Mouse (Mus musculus) hindbrain, embryonic 13.5 days (tissue): ENCODE data around the gene Mmp25. TPM values are rescaled to one million over a fixed set of nuclear protein-coding genes. Genes with fewer than 3 reads are reported as not detected.

Experiments used
- ATAC-seq: fragments of 200-750 bp; cut with Nextera tagmentation; 2 replicates; pipeline ENCODE4 v1.8.0; 2017; ENCODE audit warnings: moderate TSS enrichment; ENCODE audit not compliant: low FRiP score
- H3K27ac ChIP-seq: fragments of 300-500 bp; sonication (generic); 2 replicates; pipeline ENCODE4 v1.5.1; 2015; ENCODE audit warnings: inconsistent platforms, mild to moderate bottlenecking, moderate library complexity
- H3K27me3 ChIP-seq: fragments of 300-500 bp; sonication (generic); 2 replicates; pipeline ENCODE4 v1.6.1; 2015; ENCODE audit warnings: mild to moderate bottlenecking, inconsistent platforms
- H3K36me3 ChIP-seq: fragments of 300-500 bp; sonication (generic); 2 replicates; pipeline ENCODE4 v1.6.1; 2015; ENCODE audit warnings: mild to moderate bottlenecking, inconsistent platforms
- H3K4me1 ChIP-seq: fragments of 300-500 bp; sonication (generic); replicated peaks from 2 replicates; pipeline ENCODE4 v1.6.1; 2015; ENCODE audit warnings: inconsistent platforms
- H3K4me2 ChIP-seq: fragments of 300-500 bp; sonication (generic); 2 replicates; pipeline ENCODE4 v1.6.1; 2015; ENCODE audit warnings: inconsistent platforms, mild to moderate bottlenecking, moderate library complexity
- H3K4me3 ChIP-seq: fragments of 300-500 bp; sonication (generic); 2 replicates; pipeline ENCODE4 v1.5.1; 2015; ENCODE audit warnings: mild to moderate bottlenecking, inconsistent platforms
- H3K9ac ChIP-seq: fragments of 300-500 bp; sonication (generic); 2 replicates; pipeline ENCODE4 v1.6.1; 2015; ENCODE audit warnings: mild to moderate bottlenecking, inconsistent platforms
- H3K9me3 ChIP-seq: fragments of 300-500 bp; sonication (generic); 2 replicates; pipeline ENCODE4 v1.6.1; 2016; ENCODE audit warnings: inconsistent platforms
- WGBS: fragments of 180-500 bp; shearing (Covaris S2); methylation state at CpG from one replicate; pipeline ENCODE4 v1.1.7; 2015; 5-methylcytosine and 5-hydroxymethylcytosine counted together
- polyA plus RNA-seq: library from polyadenylated mRNA; unstranded; fragments of >200 nt; fragmentation: Nextera tagmentation; extraction: Ambion mirVana; gene quantifications from 2 replicates; pipeline ENCODE4 v1.2.1, GENCODE M21; 2015

Mmp25 gene
- polyA plus RNA-seq: 1.2 and 1.7 TPM in 2 replicates

DNA sequence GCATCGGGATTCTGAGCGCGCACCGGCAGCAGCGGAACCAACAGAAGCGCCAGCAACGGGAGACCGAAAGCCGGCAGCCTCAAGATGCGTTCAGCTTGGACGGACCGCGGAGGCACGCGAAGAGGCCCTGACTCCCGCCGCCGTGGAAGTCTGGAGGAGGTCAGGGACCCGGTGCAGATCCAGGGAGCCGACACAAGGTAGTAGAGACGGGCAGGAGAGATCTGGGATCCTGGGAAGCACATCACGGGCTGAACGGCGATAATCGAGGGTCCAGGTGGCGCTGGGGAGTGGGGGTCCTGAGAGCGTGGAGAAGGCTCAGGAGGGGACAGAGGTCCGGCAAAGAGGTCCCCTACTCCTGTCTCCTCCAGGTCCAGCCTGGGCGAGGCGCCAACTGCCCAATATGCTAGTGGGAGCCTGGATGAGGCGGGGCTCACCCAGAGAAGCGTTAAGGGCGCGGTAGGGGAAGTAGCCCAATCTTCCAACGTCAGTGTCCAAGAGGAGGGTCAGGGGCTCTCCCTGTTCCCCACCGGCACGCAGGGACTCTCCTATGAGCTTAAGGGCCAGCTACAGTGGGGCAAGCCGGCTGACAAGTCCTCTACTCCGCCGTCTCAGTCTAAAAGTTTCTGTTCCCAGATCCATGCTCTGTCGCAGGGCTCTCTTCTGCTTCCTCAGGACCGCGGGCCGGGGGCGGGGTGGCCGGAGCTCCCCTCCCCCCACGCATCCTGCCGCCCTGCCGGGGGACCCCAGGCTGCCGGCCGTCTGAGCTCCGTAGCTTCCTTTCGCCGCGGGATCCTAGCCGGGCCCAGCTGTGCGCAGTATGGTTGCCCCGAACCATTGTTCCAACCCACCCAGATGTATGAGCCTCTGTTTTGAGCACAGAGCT is at the start of gene Mmp25:
Gene Mmp25 (minus strand): TSS at position 665 of the 883 bp plus-strand sequence.
- H3K4me2 ChIP-seq: peak within 1 kb of the TSS; percentile 67
- no peak within 1 kb of the TSS for H3K27ac ChIP-seq
- ATAC-seq: 0 out of 2 replicates have a peak, but pooled peaks have one; percentile 46
- H3K9me3 ChIP-seq: no peaks in the 10 kb centered on the region
- under 1% methylated on average over 52 of the region's 58 CpGs for WGBS
- H3K27me3 ChIP-seq: peaks cover 56% of the 10 kb centered on the region
- no peaks in the 10 kb centered on the region for H3K36me3 ChIP-seq
- H3K9ac ChIP-seq: peak within 1 kb of the TSS; percentile 64
- H3K4me1 ChIP-seq: peaks cover 11% of the 10 kb centered on the region
- H3K4me3 ChIP-seq: peak within 1 kb of the TSS; percentile 42

GRCm38 (mm10) chr17:23694491-23694890 is 49.4 kb upstream of the Mmp25 start:
- peaks cover 7% of the 10 kb centered on the region for H3K4me1 ChIP-seq
- no peaks in the 10 kb centered on the region for H3K9me3 ChIP-seq
- no peak for ATAC-seq
- no peaks in the 10 kb centered on the region for H3K36me3 ChIP-seq
- no peak overlapping the region for H3K9ac ChIP-seq
- no peak overlapping the region for H3K27ac ChIP-seq
- H3K4me2 ChIP-seq: no peak overlapping the region
- no peak overlapping the region for H3K4me3 ChIP-seq
- peaks cover 39% of the 10 kb centered on the region for H3K27me3 ChIP-seq
- WGBS: 68% methylated on average over 1 of the region's 1 CpGs

GRCm38 (mm10) chr17:23683856-23684672 is 39.0 kb upstream of the Mmp25 start, which contains the start of gene Cldn9:
Gene Cldn9 (minus strand): TSS chr17:23684026.
- H3K4me2 ChIP-seq: 0 out of 2 replicates have a peak within 1 kb of the TSS, but pooled peaks have one; percentile 25
- H3K4me1 ChIP-seq: peaks cover 24% of the 10 kb centered on the region
- peak; percentile 51; the same call in 1 of the 2 replicates for ATAC-seq

GRCm38 (mm10) chr17:23683226-23683625 is 38.1 kb upstream of the Mmp25 start:
- no peak overlapping the region for H3K27ac ChIP-seq
- H3K4me1 ChIP-seq: peaks cover 24% of the 10 kb centered on the region
- peak overlapping the region; percentile 15; the same call in 1 of the 2 replicates for H3K9ac ChIP-seq
- no peaks in the 10 kb centered on the region for H3K9me3 ChIP-seq
- peaks cover 68% of the 10 kb centered on the region for H3K27me3 ChIP-seq
- 24% methylated on average over 15 of the region's 15 CpGs for WGBS
- no peaks in the 10 kb centered on the region for H3K36me3 ChIP-seq
- H3K4me2 ChIP-seq: 0 out of 2 replicates have a peak overlapping the region, but pooled peaks have one; percentile 25
- no peak overlapping the region; the same call in 1 of the 2 replicates for H3K4me3 ChIP-seq
- no peak for ATAC-seq

More at GRCm38 (mm10) chr17:23683856-23684672, 39.0 kb upstream of the Mmp25 start, which contains the start of gene Cldn9:
- no peaks in the 10 kb centered on the region for H3K36me3 ChIP-seq
- peak within 1 kb of the TSS; percentile 15; the same call in 1 of the 2 replicates for H3K9ac ChIP-seq
- 14% methylated on average over 15 of the region's 15 CpGs for WGBS
- H3K27me3 ChIP-seq: peaks cover 59% of the 10 kb centered on the region
- no peak within 1 kb of the TSS; the same call in 1 of the 2 replicates for H3K4me3 ChIP-seq
- no peaks in the 10 kb centered on the region for H3K9me3 ChIP-seq
- H3K27ac ChIP-seq: no peak within 1 kb of the TSS

- Histone ChIP-seq H3K4me1 (peaks cover 25% of the 10 kb centered on the region), H3K4me3 (no peak overlapping the region), H3K9me3 (no peaks in the 10 kb centered on the region), H3K36me3 (no peaks in the 10 kb centered on the region), H3K27ac (no peak overlapping the region), H3K9ac (no peak overlapping the region), H3K27me3 (peaks cover 75% of the 10 kb centered on the region), H3K4me2 (no peak overlapping the region)
- ATAC-seq: no peak
- 73% methylated on average over 3 of the region's 3 CpGs for WGBS
These were observed 37.5 kb upstream of the Mmp25 start for GRCm38 (mm10) chr17:23682530-23682929.

- WGBS: 71% methylated on average over 4 of the region's 4 CpGs
- H3K4me2 ChIP-seq: no peak overlapping the region
- H3K4me1 ChIP-seq: peaks cover 30% of the 10 kb centered on the region
- H3K9ac ChIP-seq: 0 out of 2 replicates have a peak overlapping the region, but pooled peaks have one; percentile 13
- no peak overlapping the region for H3K27ac ChIP-seq
- no peak overlapping the region for H3K4me3 ChIP-seq
- no peaks in the 10 kb centered on the region for H3K9me3 ChIP-seq
- ATAC-seq: no peak
- H3K27me3 ChIP-seq: peaks cover 78% of the 10 kb centered on the region
- no peaks in the 10 kb centered on the region for H3K36me3 ChIP-seq
These were observed 37.0 kb upstream of the Mmp25 start for GRCm38 (mm10) chr17:23682092-23682491.

GRCm38 (mm10) chr17:23681086-23681485 is 36.0 kb upstream of the Mmp25 start:
- peaks cover 88% of the 10 kb centered on the region for H3K27me3 ChIP-seq
- WGBS: 77% methylated on average over 10 of the region's 10 CpGs
- no peak overlapping the region for H3K9ac ChIP-seq
- no peaks in the 10 kb centered on the region for H3K36me3 ChIP-seq
- peaks cover 40% of the 10 kb centered on the region for H3K4me1 ChIP-seq
- H3K4me3 ChIP-seq: no peak overlapping the region
- no peaks in the 10 kb centered on the region for H3K9me3 ChIP-seq
- no peak for ATAC-seq
- H3K27ac ChIP-seq: no peak overlapping the region
- H3K4me2 ChIP-seq: no peak overlapping the region

DNA sequence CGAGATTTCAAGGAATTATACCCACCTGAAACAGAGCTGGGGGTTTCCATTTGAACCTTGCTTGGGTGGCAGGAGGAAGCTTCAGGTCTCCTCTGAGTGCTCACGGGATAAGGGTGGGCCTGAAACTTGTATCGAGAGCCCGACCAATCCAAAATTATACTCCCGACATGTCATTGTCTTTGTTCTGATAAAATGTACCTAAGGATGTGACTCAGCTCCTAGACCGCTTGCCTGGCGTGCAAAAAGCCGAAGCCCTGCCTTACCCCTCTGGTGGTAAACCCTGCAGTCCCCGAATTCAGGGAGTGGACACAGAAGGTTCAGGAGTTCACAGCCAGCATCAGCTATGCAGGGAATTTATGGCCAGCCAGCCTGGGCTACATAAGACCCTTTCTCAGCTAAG is 35.3 kb upstream of the Mmp25 start:
- Histone ChIP-seq H3K4me3 (no peak overlapping the region), H3K36me3 (no peaks in the 10 kb centered on the region), H3K4me2 (no peak overlapping the region), H3K9me3 (no peaks in the 10 kb centered on the region), H3K4me1 (peaks cover 47% of the 10 kb centered on the region), H3K9ac (no peak overlapping the region), H3K27ac (no peak overlapping the region), H3K27me3 (peaks cover 94% of the 10 kb centered on the region)
- 78% methylated on average over 9 of the region's 9 CpGs for WGBS
- no peak for ATAC-seq

DNA sequence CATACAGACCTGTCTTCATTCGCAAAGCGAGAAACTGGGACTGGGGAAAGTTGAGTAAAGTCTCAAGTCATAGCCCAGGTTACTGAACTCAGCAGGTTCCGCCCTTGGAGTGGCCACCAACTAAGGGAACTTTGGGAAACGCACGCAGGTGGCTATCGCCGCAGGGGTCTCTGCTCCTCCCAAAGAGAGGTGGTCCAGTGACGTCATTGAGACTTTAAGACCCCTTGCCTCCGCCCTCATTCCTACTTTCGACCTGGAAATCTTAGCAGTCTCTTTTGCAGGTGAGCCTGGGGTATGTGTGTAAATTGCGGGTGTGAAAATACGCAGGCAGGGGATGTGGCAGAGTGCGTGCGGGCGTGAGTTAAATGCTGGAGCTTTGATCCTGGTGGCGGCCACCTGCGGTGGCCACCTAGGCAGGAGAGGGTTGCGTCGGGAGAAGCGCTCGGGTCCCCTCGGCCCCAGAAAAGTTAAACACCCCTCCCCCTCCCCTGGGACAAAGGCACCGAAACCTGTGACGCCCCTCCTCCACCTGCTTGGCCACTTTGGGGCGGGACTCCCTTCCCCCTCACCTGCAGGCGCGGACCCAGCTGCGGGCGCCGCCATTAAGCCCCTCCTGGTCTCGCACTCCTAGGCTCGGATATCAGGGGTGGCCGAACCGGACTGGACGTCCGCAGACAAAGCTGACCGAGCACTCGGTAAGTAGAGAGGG is 34.2 kb upstream of the Mmp25 start, which contains the start of gene Cldn6:
Gene Cldn6 (plus strand): TSS at position 123 of the 709 bp plus-strand sequence.
- H3K9me3 ChIP-seq: no peaks in the 10 kb centered on the region
- peaks cover 98% of the 10 kb centered on the region for H3K27me3 ChIP-seq
- H3K4me3 ChIP-seq: peak within 1 kb of the TSS; percentile 5
- H3K36me3 ChIP-seq: no peaks in the 10 kb centered on the region
- peak within 1 kb of the TSS; percentile 32 for H3K4me2 ChIP-seq
- 2% methylated on average over 38 of the region's 38 CpGs for WGBS
- H3K4me1 ChIP-seq: peaks cover 55% of the 10 kb centered on the region
- H3K27ac ChIP-seq: no peak within 1 kb of the TSS
- H3K9ac ChIP-seq: no peak within 1 kb of the TSS
- ATAC-seq: no peak

- H3K27ac ChIP-seq: no peak within 1 kb of the TSS
- H3K4me1 ChIP-seq: peaks cover 50% of the 10 kb centered on the region
- no peaks in the 10 kb centered on the region for H3K9me3 ChIP-seq
- H3K4me3 ChIP-seq: peak within 1 kb of the TSS; percentile 47
- peak within 1 kb of the TSS; percentile 84 for H3K4me2 ChIP-seq
- ATAC-seq: 0 out of 2 replicates have a peak, but pooled peaks have one; percentile 3
- under 1% methylated on average over 34 of the region's 34 CpGs for WGBS
- peak within 1 kb of the TSS; percentile 65 for H3K9ac ChIP-seq
- peaks cover 77% of the 10 kb centered on the region for H3K27me3 ChIP-seq
- H3K36me3 ChIP-seq: no peaks in the 10 kb centered on the region
These were observed 32.2 kb upstream of the Mmp25 start, which contains the start of gene Tnfrsf12a for GRCm38 (mm10) chr17:23677236-23677679. Gene Tnfrsf12a (minus strand): TSS chr17:23677468.

GRCm38 (mm10) chr17:23676473-23677031 is 31.5 kb upstream of the Mmp25 start:
- H3K4me1 ChIP-seq: peaks cover 55% of the 10 kb centered on the region
- H3K27ac ChIP-seq: no peak overlapping the region
- WGBS: 1% methylated on average over 37 of the region's 37 CpGs
- peak overlapping the region; percentile 47 for H3K4me3 ChIP-seq
- H3K27me3 ChIP-seq: peaks cover 70% of the 10 kb centered on the region
- H3K4me2 ChIP-seq: peak overlapping the region; percentile 84
- no peaks in the 10 kb centered on the region for H3K9me3 ChIP-seq
- H3K36me3 ChIP-seq: no peaks in the 10 kb centered on the region
- ATAC-seq: no peak
- H3K9ac ChIP-seq: peak overlapping the region; percentile 65
